Mouse (Mus musculus) cerebellum, adult 9-10 months (tissue): ENCODE results near the gene Dnah9.
A peak's percentile ranks its signal among the peaks of the same experiment; 100 is the strongest.

Experiments
- DNase-seq: peaks from one replicate; pipeline ENCODE4 v3.0.0; 2022

The Dnah9 gene

GRCm38 (mm10) chr11:65788154-65788553 lies 380.2 kb downstream of the Dnah9 start, which contains the start of gene Map2k4:
Gene Map2k4, minus strand, starts transcription at chr11:65788297.
- peak; percentile 92 for DNase-seq

GRCm38 (mm10) chr11:65787421-65788151 lies 380.8 kb downstream of the Dnah9 start:
- DNase-seq = no peak

GRCm38 (mm10) chr11:65786160-65786559 lies 382.2 kb downstream of the Dnah9 start:
- DNase-seq = no peak

- DNase-seq = no peak
These were observed 386.8 kb downstream of the Dnah9 start for GRCm38 (mm10) chr11:65781596-65781995.
